Mouse (Mus musculus): ENCODE results near the gene Tnrc6c.
A peak's percentile ranks its signal among the peaks of the same experiment; 100 is the strongest.

Gene Tnrc6c

GRCm38 (mm10) chr11:117638809-117639208 is 15.3 kb upstream of the Tnrc6c start:
- DNase-seq = no peak

- no peak for DNase-seq
Observed at GRCm38 (mm10) chr11:117639331-117639970, 14.6 kb upstream of the Tnrc6c start.

GRCm38 (mm10) chr11:117642181-117642580 is 11.9 kb upstream of the Tnrc6c start:
- DNase-seq = no peak

- no peak for DNase-seq
Observed at GRCm38 (mm10) chr11:117643240-117643639, 10.8 kb upstream of the Tnrc6c start.

- DNase-seq = no peak
Observed at GRCm38 (mm10) chr11:117646786-117647185, 7.3 kb upstream of the Tnrc6c start.

GRCm38 (mm10) chr11:117648005-117648404 is 6.1 kb upstream of the Tnrc6c start:
- no peak for DNase-seq

- DNase-seq = no peak
Observed at GRCm38 (mm10) chr11:117650721-117651644, 3.1 kb upstream of the Tnrc6c start.

- no peak for DNase-seq
Observed at GRCm38 (mm10) chr11:117652907-117653306, 1.2 kb upstream of the Tnrc6c start.

GRCm38 (mm10) chr11:117654380-117654924 is 363 bp downstream of the Tnrc6c start:
- DNase-seq = peak; percentile 99 to 100

- no peak for DNase-seq
Observed at GRCm38 (mm10) chr11:117654934-117655291, 824 bp downstream of the Tnrc6c start.

GRCm38 (mm10) chr11:117655292-117656076 is 1.4 kb downstream of the Tnrc6c start:
- peak; percentile 25 to 30 for DNase-seq

- no peak for DNase-seq
Observed at GRCm38 (mm10) chr11:117656077-117656401, 1.9 kb downstream of the Tnrc6c start.

- peak in 1 of 2 experiments; percentile 11 for DNase-seq
Observed at GRCm38 (mm10) chr11:117658974-117659373, 4.9 kb downstream of the Tnrc6c start.

- DNase-seq = no peak
Observed at GRCm38 (mm10) chr11:117663036-117663809, 9.1 kb downstream of the Tnrc6c start.

- no peak for DNase-seq
Observed at GRCm38 (mm10) chr11:117663810-117664139, 9.7 kb downstream of the Tnrc6c start.

GRCm38 (mm10) chr11:117665189-117665588 is 11.1 kb downstream of the Tnrc6c start:
- DNase-seq = no peak

GRCm38 (mm10) chr11:117666563-117666962 is 12.5 kb downstream of the Tnrc6c start:
- DNase-seq = no peak

- DNase-seq = no peak
Observed at GRCm38 (mm10) chr11:117667152-117667551, 13.1 kb downstream of the Tnrc6c start.

- DNase-seq = no peak
Observed at GRCm38 (mm10) chr11:117667825-117668224, 13.7 kb downstream of the Tnrc6c start.

- no peak for DNase-seq
Observed at GRCm38 (mm10) chr11:117671626-117672025, 17.5 kb downstream of the Tnrc6c start.

GRCm38 (mm10) chr11:117674531-117674930 is 20.4 kb downstream of the Tnrc6c start:
- DNase-seq = no peak

- no peak for DNase-seq
Observed at GRCm38 (mm10) chr11:117676649-117677048, 22.6 kb downstream of the Tnrc6c start.

Data from kidney, adult 8-10 months (tissue).